Mouse (Mus musculus) bone marrow, adult 2 months (tissue): Measurements from ENCODE around the gene Faap20.

Experiments
- CTCF ChIP-seq: fragments of 200-500 bp; IDR thresholded peaks from 2 replicates; pipeline ENCODE4 v1.5.1; 2011; ENCODE audit warnings: low read length, control low read depth; ENCODE audit not compliant: control insufficient read depth, insufficient read depth
- POLR2A ChIP-seq: fragments of 200-500 bp; IDR thresholded peaks from 2 replicates; pipeline ENCODE4 v1.6.1; 2011; ENCODE audit warnings: low read depth, mild to moderate bottlenecking, control low read depth, low read length, borderline replicate concordance; ENCODE audit not compliant: control insufficient read depth

DNA sequence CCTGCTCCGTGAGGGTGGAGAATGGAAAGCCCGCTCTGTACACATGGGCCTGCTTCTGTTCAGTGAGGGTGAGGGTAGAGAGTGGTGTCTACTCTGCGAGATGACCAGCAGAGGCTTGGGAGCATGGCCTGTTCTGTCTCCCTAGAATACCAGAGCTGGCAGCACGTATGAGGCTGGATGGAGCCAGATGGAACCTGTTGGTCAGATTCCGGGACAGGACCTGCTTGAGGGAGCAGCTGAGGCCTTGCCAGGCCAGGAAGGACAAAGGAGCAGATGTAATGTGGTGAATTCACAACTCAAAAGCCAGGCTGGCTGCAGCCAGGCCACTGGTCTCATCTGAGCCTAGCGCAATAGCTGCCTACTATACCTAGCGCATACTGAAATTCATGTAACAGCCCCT is 40.4 kb downstream of the Faap20 start:
- TF ChIP-seq CTCF (no peak), POLR2A (no peak)
